Mouse (Mus musculus) liver, adult 2 months (tissue): ENCODE measurements at regions not wholly inside any gene's neighbourhood (a gene's known extent, or its start where the extent isn't known, plus 50 kb on each side); places are given as distances from the start of the nearest gene placed in this dataset.

Source experiments
- DNase-seq: peaks from one replicate; pipeline ENCODE4 v3.0.0-alpha.2; 2011; ENCODE audit warnings: low read depth, low spot score; ENCODE audit errors: extremely low read depth
- H3K27ac ChIP-seq: fragments of 200-500 bp; replicated peaks from 2 replicates; pipeline ENCODE4 v1.5.1; 2012; ENCODE audit warnings: low read depth, mild to moderate bottlenecking, control low read depth, inconsistent platforms, low read length; ENCODE audit not compliant: insufficient read depth
- H3K27me3 ChIP-seq: fragments of 200-500 bp; 2 replicates; pipeline ENCODE4 v1.6.1; 2012; ENCODE audit warnings: mild to moderate bottlenecking, moderate library complexity, low read length, inconsistent platforms; ENCODE audit not compliant: control insufficient read depth, insufficient read depth
- H3K36me3 ChIP-seq: fragments of 200-500 bp; 2 replicates; pipeline ENCODE4 v1.6.1; 2012; ENCODE audit warnings: low read length, inconsistent platforms; ENCODE audit not compliant: control insufficient read depth, insufficient read depth
- H3K4me1 ChIP-seq: fragments of 200-500 bp; 2 replicates; pipeline ENCODE4 v1.6.1; 2011; ENCODE audit warnings: low read length; ENCODE audit not compliant: control insufficient read depth, insufficient read depth
- H3K4me3 ChIP-seq: fragments of 200-500 bp; 2 replicates; pipeline ENCODE4 v1.5.1; 2011; ENCODE audit warnings: low read depth, mild to moderate bottlenecking, control low read depth, low read length, moderate library complexity; ENCODE audit not compliant: insufficient read depth
- H3K79me2 ChIP-seq: fragments of 200-500 bp; 2 replicates; pipeline ENCODE4 v1.6.1; 2012; ENCODE audit warnings: inconsistent platforms, mild to moderate bottlenecking, low read length, moderate library complexity; ENCODE audit not compliant: control insufficient read depth, insufficient read depth
- H3K9ac ChIP-seq: fragments of 200-500 bp; 2 replicates; pipeline ENCODE4 v1.6.1; 2012; ENCODE audit warnings: low read depth, mild to moderate bottlenecking, control low read depth, inconsistent platforms, low read length
- CTCF ChIP-seq: fragments of 200-500 bp; IDR thresholded peaks from 2 replicates; pipeline ENCODE4 v1.5.1; 2011; ENCODE audit warnings: low read depth, low read length, control low read depth
- POLR2A ChIP-seq: fragments of 200-500 bp; IDR thresholded peaks from 2 replicates; pipeline ENCODE4 v1.6.1; 2011; ENCODE audit warnings: low read length, control low read depth; ENCODE audit not compliant: insufficient read depth; ENCODE audit errors: extremely low read depth
- WGBS: fragments of 180-500 bp; shearing (Covaris S2); methylation state at CpG from one replicate; pipeline ENCODE4 v1.1.7; 2018; 5-methylcytosine and 5-hydroxymethylcytosine counted together

DNA sequence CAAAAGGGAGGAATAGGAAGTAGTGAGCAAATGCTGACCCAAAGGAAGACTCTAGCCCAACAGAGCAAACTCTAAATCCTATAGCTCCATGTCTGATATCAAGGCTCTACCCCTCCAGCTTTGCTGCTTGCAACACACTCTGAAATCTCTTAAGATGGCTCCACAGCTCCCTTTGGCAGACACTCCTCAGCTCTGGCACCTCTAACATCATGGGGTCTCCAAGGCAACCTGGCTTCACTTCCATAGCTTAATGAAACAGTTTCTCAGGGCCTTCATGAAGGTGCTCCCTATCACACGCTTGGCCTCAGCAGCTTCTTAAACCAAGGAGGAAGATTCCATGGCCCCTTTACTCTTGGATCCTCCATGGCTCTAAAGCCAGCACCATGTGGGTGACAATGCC lies 73.6 kb downstream of the Hes1 start:
- H3K9ac ChIP-seq, result no peak overlapping the region
- no peak overlapping the region for H3K4me3 ChIP-seq
- no peaks in the 10 kb centered on the region for H3K27me3 ChIP-seq
- H3K27ac ChIP-seq, result no peak overlapping the region
- no peaks in the 10 kb centered on the region for H3K36me3 ChIP-seq
- WGBS, result 97% methylated on average over 1 of the region's 1 CpGs
- DNase-seq, result no peak
- peaks cover 5% of the 10 kb centered on the region for H3K4me1 ChIP-seq
- no peak for TF ChIP-seq CTCF
- no peak for TF ChIP-seq POLR2A
- H3K79me2 ChIP-seq, result no peaks in the 10 kb centered on the region

DNA sequence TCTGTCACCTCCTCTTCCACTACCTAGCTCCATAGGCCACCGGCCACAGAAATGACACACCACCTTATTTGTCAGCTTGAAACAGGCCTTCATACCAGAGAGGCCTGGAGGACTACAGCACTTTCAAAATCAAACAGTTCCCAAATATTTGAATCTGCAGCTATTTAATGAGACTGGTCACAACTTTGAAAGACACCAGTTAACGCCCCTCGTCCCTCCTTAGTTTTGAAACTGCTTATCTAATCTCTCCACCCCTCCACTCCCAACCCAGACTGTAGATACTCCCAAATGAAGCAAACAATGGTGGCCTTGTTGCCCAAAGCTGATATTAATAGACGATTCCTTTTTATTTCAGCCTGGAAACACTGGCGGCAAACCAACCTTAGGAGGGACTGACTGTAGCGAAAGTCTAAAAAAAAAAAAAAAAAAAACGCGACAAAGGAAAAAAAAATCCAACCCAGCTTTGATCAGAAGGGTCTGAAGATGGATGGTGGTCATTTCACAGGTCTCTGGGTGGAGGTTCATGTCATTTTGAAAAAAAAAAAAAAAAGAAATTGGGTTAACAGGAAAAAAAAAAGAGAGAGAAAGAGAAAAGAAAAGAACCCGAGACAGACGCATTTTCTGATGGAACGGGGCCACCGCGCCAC lies 80.8 kb downstream of the Hes1 start:
- H3K4me3 ChIP-seq, result no peak overlapping the region
- 63% methylated on average over 13 of the region's 13 CpGs for WGBS

DNA sequence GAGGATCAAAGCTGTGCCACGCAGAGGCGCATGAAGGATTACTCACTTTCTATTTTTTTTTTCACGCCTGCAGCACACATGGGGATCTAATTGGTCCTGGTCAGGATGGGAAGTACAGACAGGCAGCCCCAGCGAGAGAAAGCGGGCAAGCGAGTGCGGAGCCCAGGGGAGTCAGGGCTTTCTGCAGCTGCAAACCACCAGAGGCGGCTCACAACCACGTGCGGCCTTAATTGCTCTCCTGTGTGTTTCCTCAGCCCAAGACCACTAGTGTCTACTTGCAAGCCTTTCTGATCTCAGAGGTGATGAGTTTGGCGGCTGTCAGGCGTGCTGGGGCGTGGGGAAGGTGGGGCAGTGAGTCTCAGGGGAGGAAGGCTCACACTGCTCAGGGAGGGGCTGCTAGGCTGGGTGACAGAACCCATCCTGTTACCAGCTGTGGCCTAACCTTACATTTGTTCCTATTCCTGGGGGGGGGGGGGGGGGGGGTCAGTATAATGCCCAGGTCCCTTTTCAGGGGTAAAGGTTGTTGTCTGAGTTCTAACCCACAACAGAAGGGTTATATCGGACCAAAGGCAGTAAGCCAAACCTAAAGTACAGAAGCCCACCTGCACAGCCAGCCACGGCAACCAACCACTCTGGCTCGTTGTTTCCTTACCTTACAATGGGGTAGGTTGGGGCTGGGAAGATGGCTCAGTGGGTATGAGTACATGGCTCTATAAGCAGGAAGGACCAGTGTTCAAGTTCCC lies 81.5 kb downstream of the Hes1 start:
- H3K36me3 ChIP-seq, result no peaks in the 10 kb centered on the region
- no peaks in the 10 kb centered on the region for H3K79me2 ChIP-seq
- H3K27ac ChIP-seq, result no peak overlapping the region
- no peak for DNase-seq
- no peaks in the 10 kb centered on the region for H3K4me1 ChIP-seq
- 78% methylated on average over 16 of the region's 16 CpGs for WGBS
- no peaks in the 10 kb centered on the region for H3K27me3 ChIP-seq
- TF ChIP-seq CTCF (no peak), POLR2A (no peak)
- no peak overlapping the region for H3K4me3 ChIP-seq
- no peak overlapping the region for H3K9ac ChIP-seq

More for the DNA sequence above, 80.8 kb downstream of the Hes1 start:
- Histone ChIP-seq H3K27me3 (no peaks in the 10 kb centered on the region), H3K9ac (no peak overlapping the region), H3K4me1 (no peaks in the 10 kb centered on the region), H3K36me3 (no peaks in the 10 kb centered on the region), H3K79me2 (no peaks in the 10 kb centered on the region), H3K27ac (no peak overlapping the region)
- DNase-seq, result no peak
- no peak for TF ChIP-seq CTCF
- no peak for TF ChIP-seq POLR2A

- Histone ChIP-seq H3K79me2 (no peaks in the 10 kb centered on the region), H3K4me3 (no peak overlapping the region), H3K27me3 (no peaks in the 10 kb centered on the region), H3K27ac (no peak overlapping the region), H3K36me3 (no peaks in the 10 kb centered on the region), H3K4me1 (no peaks in the 10 kb centered on the region), H3K9ac (no peak overlapping the region)
- DNase-seq, result no peak
- 100% methylated on average over 1 of the region's 1 CpGs for WGBS
- TF ChIP-seq CTCF (no peak), POLR2A (no peak)
These were observed 82.0 kb downstream of the Hes1 start for GRCm38 (mm10) chr16:30146208-30146525.

GRCm38 (mm10) chr16:30147296-30147695 lies 83.1 kb downstream of the Hes1 start:
- 91% methylated on average over 4 of the region's 4 CpGs for WGBS
- Histone ChIP-seq H3K36me3 (no peaks in the 10 kb centered on the region), H3K4me1 (no peaks in the 10 kb centered on the region), H3K27ac (no peak overlapping the region), H3K79me2 (no peaks in the 10 kb centered on the region), H3K9ac (no peak overlapping the region), H3K27me3 (no peaks in the 10 kb centered on the region), H3K4me3 (no peak overlapping the region)
- no peak for DNase-seq
- TF ChIP-seq CTCF, result no peak
- no peak for TF ChIP-seq POLR2A

GRCm38 (mm10) chr16:30151104-30151503 lies 86.9 kb downstream of the Hes1 start:
- TF ChIP-seq POLR2A, result no peak
- TF ChIP-seq CTCF, result no peak
- Histone ChIP-seq H3K27me3 (no peaks in the 10 kb centered on the region), H3K79me2 (no peaks in the 10 kb centered on the region), H3K4me1 (no peaks in the 10 kb centered on the region), H3K9ac (no peak overlapping the region), H3K36me3 (no peaks in the 10 kb centered on the region), H3K27ac (no peak overlapping the region), H3K4me3 (no peak overlapping the region)
- 21% methylated on average over 3 of the region's 3 CpGs for WGBS
- DNase-seq, result peak; percentile 78
